Mouse (Mus musculus) fibroblast of lung, adult 2 months (primary cell): ENCODE data around the gene Tmem239.

Source experiments
- DNase-seq: peaks from one replicate; pipeline ENCODE4 v3.0.0-alpha.2; 2011; ENCODE audit warnings: low read depth

Gene Tmem239

DNA sequence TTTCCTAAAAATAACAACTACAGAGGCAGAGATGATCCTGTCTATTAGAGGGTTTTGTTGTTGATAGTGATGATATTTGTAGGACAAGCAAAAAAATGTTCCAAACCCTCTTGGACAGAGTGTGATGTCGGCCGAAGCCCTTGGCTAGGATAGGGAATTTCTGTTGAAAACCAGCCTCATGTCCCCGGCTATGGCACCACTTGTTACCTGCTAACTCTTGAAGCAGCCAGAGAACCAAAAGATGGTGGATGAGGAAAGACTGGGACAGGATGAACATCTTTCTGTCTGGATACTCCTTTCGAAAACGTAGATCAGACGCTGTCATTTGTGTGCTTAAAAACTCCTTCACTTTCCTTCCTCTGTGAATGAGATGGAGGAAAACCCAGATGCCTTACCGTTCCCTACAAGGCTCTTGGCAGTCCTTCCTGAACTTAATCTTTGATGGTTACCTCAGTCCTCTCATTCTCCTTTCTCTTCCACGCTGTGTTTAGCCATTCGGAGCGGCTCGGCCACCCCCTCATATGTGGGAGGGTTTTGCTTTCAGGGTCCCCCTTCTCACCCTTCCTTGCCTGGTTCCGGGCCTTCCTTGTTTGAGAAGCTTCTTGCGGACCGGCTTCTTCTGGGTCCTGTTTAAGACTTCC lies 44.9 kb downstream of the Tmem239 start:
- no peak for DNase-seq

DNA sequence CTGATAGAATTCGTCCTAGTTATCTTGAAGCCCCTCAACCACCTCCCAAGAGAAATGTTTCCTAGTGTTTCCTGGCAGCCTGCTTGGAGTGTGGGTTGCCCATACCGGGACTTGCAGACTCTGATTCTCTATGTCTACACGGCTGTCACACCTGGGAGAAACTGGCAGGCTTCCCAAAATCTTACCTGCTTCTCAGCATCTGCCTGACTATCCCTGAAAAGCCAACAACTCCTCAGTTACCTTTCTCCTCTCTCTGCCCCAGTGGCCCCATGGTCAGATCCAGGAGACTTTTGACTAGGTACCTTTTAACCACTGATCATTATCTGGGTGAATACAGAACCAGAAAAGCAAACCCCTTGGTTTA lies 45.4 kb downstream of the Tmem239 start:
- no peak for DNase-seq

DNA sequence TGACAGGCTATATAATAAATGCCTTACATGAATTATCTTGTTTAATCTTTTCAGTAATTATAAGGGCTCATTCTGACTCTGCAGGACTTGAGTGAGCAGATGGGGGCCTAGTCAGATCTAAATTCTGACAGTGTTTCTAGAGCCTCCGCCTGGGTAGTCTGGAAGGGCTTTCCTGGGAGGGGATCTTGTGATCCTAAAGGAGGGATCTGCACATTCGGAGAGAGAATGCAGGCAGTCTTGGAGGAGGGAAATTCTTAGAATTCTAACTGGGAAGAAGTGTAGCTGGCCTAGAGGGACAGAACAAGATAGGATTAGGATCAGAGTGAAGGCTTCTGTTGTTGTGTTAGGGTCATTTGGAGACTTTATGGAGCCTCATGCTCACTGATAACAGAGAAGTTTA lies 46.0 kb downstream of the Tmem239 start:
- no peak for DNase-seq

DNA sequence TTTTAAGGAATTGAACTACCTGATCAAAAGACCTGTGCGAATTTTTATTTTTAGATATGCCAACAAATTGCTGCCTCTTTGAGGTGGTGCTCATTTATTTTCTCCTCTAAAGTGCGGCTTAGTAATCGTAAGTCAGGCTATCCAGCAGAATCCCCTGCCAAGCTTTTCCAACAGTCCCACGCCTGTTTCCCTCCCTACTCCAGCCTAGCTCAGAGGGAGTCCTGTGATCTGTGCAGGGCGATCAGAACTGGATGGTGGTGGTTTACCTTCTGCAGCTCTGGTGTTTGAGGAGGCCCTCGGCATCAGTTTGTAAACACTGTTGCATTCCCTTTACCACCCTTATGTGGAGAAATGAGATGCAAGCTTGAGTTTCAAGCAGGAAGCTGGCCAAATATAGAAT lies 47.1 kb downstream of the Tmem239 start:
- peak; percentile 27 for DNase-seq

GRCm38 (mm10) chr2:130454748-130455370 lies 48.6 kb downstream of the Tmem239 start:
- DNase-seq: no peak
